Mouse (Mus musculus): ENCODE measurements around the gene Gm10974.

GRCm38 (mm10) chr7:66388621-66389532, 23.2 kb downstream of the Gm10974 start:
- TF ChIP-seq GATA1 (IDR thresholded peaks at IDR 0.05; ENCODE audit: borderline replicate concordance, low read length) (no peak), FLI1 (IDR thresholded peaks at IDR 0.05; ENCODE audit: low read length) (no peak)
